Mouse (Mus musculus) midbrain, postnatal 0 days (tissue): ENCODE data around the gene App. TPM values are rescaled to one million over a fixed set of nuclear protein-coding genes. Genes with fewer than 3 reads are reported as not detected.
A peak's percentile ranks its signal among the peaks of the same experiment; 100 is the strongest.

Experiments used
- ATAC-seq: fragments of 200-750 bp; cut with Nextera tagmentation; 2 replicates; pipeline ENCODE4 v1.8.0; 2017; ENCODE audit warnings: moderate number of reproducible peaks, mild to moderate bottlenecking, moderate TSS enrichment, moderate library complexity; ENCODE audit not compliant: low FRiP score
- DNase-seq: peaks from one replicate; pipeline ENCODE4 v3.0.0-alpha.2; 2015; ENCODE audit warnings: low spot score
- H3K27ac ChIP-seq: fragments of 300-500 bp; sonication (generic); 2 replicates; pipeline ENCODE4 v1.5.1; 2014; ENCODE audit warnings: low read depth, mild to moderate bottlenecking, low read length, mixed read lengths
- H3K27me3 ChIP-seq: fragments of 300-500 bp; sonication (generic); 2 replicates; pipeline ENCODE4 v1.6.1; 2014; ENCODE audit warnings: low read length, control low read depth, mixed read lengths; ENCODE audit not compliant: insufficient read depth
- H3K36me3 ChIP-seq: fragments of 300-500 bp; sonication (generic); 2 replicates; pipeline ENCODE4 v1.6.1; 2014; ENCODE audit warnings: low read length, control low read depth, mixed read lengths; ENCODE audit not compliant: insufficient read depth
- H3K4me1 ChIP-seq: fragments of 300-500 bp; sonication (generic); 2 replicates; pipeline ENCODE4 v1.6.1; 2014; ENCODE audit warnings: mild to moderate bottlenecking, control low read depth, antibody characterized with exemption, low read length, mixed read lengths; ENCODE audit not compliant: insufficient read depth
- H3K4me2 ChIP-seq: fragments of 300-500 bp; sonication (generic); 2 replicates; pipeline ENCODE4 v1.6.1; 2014; ENCODE audit warnings: low read depth, mild to moderate bottlenecking, low read length, mixed read lengths; ENCODE audit not compliant: poor library complexity, severe bottlenecking
- H3K4me3 ChIP-seq: fragments of 300-500 bp; sonication (generic); 2 replicates; pipeline ENCODE4 v1.5.1; 2014; ENCODE audit warnings: low read depth, mild to moderate bottlenecking, low read length, moderate library complexity
- H3K9ac ChIP-seq: fragments of 300-500 bp; sonication (generic); replicated peaks from 2 replicates; pipeline ENCODE4 v1.6.1; 2014; ENCODE audit warnings: mild to moderate bottlenecking, low read length, moderate library complexity, mixed read lengths; ENCODE audit not compliant: poor library complexity, severe bottlenecking
- H3K9me3 ChIP-seq: fragments of 300-500 bp; sonication (generic); 2 replicates; pipeline ENCODE4 v1.6.1; 2016; ENCODE audit warnings: low read length, control low read depth
- CTCF ChIP-seq: IDR thresholded peaks from 2 replicates; pipeline ENCODE4 v1.5.1; 2016; ENCODE audit warnings: antibody characterized with exemption, mild to moderate bottlenecking
- WGBS: fragments of 180-500 bp; shearing (Covaris S2); extraction: QIAGEN DNeasy Blood & Tissue Kit; methylation state at CpG from one replicate; pipeline ENCODE4 v1.1.7; 2014; 5-methylcytosine and 5-hydroxymethylcytosine counted together
- polyA plus RNA-seq: library from polyadenylated mRNA; unstranded; fragments of >200 nt; fragmentation: Nextera tagmentation; extraction: Ambion mirVana; gene quantifications from 2 replicates; pipeline ENCODE4 v1.2.1, GENCODE M21; 2015
- total RNA-seq: library from RNA; depleted of rRNA; stranded (reverse); fragments of >200 nt; gene quantifications from 2 replicates; pipeline ENCODE4 v1.2.3, GENCODE M21; 2014

Gene App
- total and polyA plus RNA-seq, 2 experiments from 2014 or later, result 511 to 597 TPM

DNA sequence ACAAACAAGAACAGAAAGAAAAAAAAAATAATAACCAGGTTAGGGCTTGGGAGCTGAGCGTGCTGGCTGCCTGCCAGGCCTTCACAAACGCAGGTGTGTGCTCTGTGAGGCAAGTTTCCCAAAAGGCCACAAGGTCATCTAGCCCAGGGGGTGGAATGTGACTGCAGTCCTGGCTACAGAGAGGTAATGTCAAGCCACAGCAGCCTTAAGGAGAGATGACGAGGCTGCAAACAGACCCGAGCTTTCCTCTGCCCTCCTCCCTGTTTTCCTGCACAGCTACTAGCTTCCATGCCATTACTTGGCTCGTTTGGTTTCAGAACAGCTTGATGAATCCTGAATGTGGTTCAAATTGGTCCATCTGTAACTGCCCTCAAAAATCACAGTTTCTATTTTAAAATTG, 4.7 kb downstream of the App start:
- DNase-seq, result no peak
- peak overlapping the region; percentile 18; the same call in 1 of the 2 replicates for H3K4me2 ChIP-seq
- WGBS, result 54% methylated on average over 5 of the region's 5 CpGs
- H3K4me3 ChIP-seq, result no peak overlapping the region
- no peaks in the 10 kb centered on the region for H3K9me3 ChIP-seq
- no peak overlapping the region for H3K9ac ChIP-seq
- H3K27me3 ChIP-seq, result no peaks in the 10 kb centered on the region
- H3K36me3 ChIP-seq, result no peaks in the 10 kb centered on the region
- H3K27ac ChIP-seq, result no peak overlapping the region
- ATAC-seq, result no peak
- no peak for TF ChIP-seq CTCF
- 0 out of 2 replicates have a peak, but pooled peaks cover 6% of the 10 kb centered on the region for H3K4me1 ChIP-seq

DNA sequence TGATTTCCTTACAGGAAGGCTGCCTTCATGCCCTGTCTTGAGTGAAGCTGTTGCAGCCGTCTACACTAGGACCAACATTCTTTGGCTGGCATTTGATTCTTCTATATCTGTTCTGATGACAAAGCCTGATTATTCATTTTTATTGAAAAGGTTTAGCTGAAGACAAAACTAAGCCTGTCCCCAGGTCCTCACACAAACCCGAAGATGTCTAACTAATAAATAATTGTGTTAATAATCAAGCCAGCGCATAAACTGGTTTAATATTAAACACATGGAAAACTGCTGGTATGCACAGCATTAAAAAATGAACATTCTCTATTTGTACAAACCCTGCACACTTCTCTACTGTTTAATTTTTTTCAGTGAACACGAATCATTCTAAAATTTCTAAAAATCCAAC, 7.4 kb downstream of the App start:
- DNase-seq (no peak), ATAC-seq (no peak)
- H3K36me3 ChIP-seq, result no peaks in the 10 kb centered on the region
- no peak overlapping the region for H3K4me2 ChIP-seq
- H3K4me1 ChIP-seq, result 0 out of 2 replicates have a peak, but pooled peaks cover 6% of the 10 kb centered on the region
- H3K27ac ChIP-seq, result no peak overlapping the region
- H3K4me3 ChIP-seq, result no peak overlapping the region
- H3K27me3 ChIP-seq, result no peaks in the 10 kb centered on the region
- 70% methylated on average over 4 of the region's 4 CpGs for WGBS
- no peak for TF ChIP-seq CTCF
- H3K9ac ChIP-seq, result no peak overlapping the region
- no peaks in the 10 kb centered on the region for H3K9me3 ChIP-seq

GRCm38 (mm10) chr16:85165631-85166030, 7.9 kb downstream of the App start:
- H3K9me3 ChIP-seq, result no peaks in the 10 kb centered on the region
- DNase-seq (no peak), ATAC-seq (no peak)
- TF ChIP-seq CTCF, result no peak
- no peak overlapping the region for H3K4me3 ChIP-seq
- H3K9ac ChIP-seq, result no peak overlapping the region
- H3K27ac ChIP-seq, result no peak overlapping the region
- H3K36me3 ChIP-seq, result no peaks in the 10 kb centered on the region
- 0 out of 2 replicates have a peak, but pooled peaks cover 3% of the 10 kb centered on the region for H3K4me1 ChIP-seq
- 68% methylated on average over 7 of the region's 7 CpGs for WGBS
- H3K27me3 ChIP-seq, result no peaks in the 10 kb centered on the region
- no peak overlapping the region for H3K4me2 ChIP-seq

DNA sequence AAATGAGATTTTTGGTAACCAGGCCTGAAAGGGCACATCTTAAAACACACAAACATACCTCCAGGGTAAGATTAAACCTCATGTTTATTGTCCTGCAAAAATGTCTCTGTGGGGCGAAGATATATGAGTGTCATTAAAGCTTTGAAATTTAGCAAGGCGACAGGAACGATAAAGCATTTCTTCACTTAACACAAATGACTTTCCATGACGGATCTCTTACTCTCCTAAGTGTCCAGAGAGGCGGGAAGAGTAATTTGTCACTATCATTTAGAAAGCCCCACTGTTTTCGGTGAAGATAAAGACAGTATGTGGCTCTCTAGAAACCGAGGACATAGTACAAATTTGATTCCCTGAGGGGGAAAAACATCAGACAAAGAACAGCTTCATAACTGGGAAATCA, 8.4 kb downstream of the App start:
- 64% methylated on average over 7 of the region's 7 CpGs for WGBS
- Histone ChIP-seq H3K9me3 (no peaks in the 10 kb centered on the region), H3K4me1 (0 out of 2 replicates have a peak, but pooled peaks cover 3% of the 10 kb centered on the region), H3K9ac (no peak overlapping the region), H3K36me3 (no peaks in the 10 kb centered on the region), H3K4me2 (no peak overlapping the region), H3K27me3 (no peaks in the 10 kb centered on the region), H3K27ac (no peak overlapping the region), H3K4me3 (no peak overlapping the region)
- TF ChIP-seq CTCF, result no peak
- DNase-seq, result no peak
- ATAC-seq, result no peak

- TF ChIP-seq CTCF, result no peak
- no peak for ATAC-seq
- Histone ChIP-seq H3K9ac (no peak overlapping the region), H3K4me2 (no peak overlapping the region), H3K4me3 (no peak overlapping the region), H3K4me1 (no peaks in the 10 kb centered on the region), H3K9me3 (no peaks in the 10 kb centered on the region), H3K27ac (no peak overlapping the region), H3K27me3 (no peaks in the 10 kb centered on the region), H3K36me3 (no peaks in the 10 kb centered on the region)
- WGBS, result 74% methylated on average over 6 of the region's 6 CpGs
- no peak for DNase-seq
Measured at GRCm38 (mm10) chr16:85162779-85163178, 10.8 kb downstream of the App start.

DNA sequence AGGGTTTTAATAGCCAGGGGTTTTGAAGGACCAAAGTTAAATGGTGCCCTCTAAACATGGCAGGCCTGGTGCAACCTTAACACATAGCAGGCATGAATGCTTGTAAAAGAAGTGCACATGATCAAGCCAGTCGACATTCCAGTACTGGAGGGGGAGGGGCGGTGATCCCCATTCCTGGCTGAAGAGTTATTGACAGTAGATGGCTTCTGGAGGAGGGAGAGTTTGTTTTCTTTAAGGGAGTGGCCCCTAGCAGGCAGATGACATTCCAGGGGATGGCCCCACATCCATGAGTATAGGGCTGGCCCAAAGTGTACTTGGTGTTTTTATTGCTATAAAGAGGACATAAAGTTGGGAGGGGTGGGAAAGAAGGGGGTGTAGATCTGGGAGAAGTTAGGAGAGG, 13.4 kb downstream of the App start:
- no peak for TF ChIP-seq CTCF
- no peak overlapping the region for H3K27ac ChIP-seq
- WGBS, result 84% methylated on average over 2 of the region's 2 CpGs
- H3K36me3 ChIP-seq, result no peaks in the 10 kb centered on the region
- ATAC-seq (no peak), DNase-seq (no peak)
- H3K9me3 ChIP-seq, result no peaks in the 10 kb centered on the region
- H3K4me1 ChIP-seq, result no peaks in the 10 kb centered on the region
- no peak overlapping the region for H3K4me2 ChIP-seq
- H3K27me3 ChIP-seq, result no peaks in the 10 kb centered on the region
- no peak overlapping the region for H3K9ac ChIP-seq
- no peak overlapping the region for H3K4me3 ChIP-seq
